Mouse (Mus musculus): ENCODE results near the gene Ubald2. TPM values are rescaled to one million over a fixed set of nuclear protein-coding genes. Genes with fewer than 3 reads are reported as not detected.
A peak's percentile ranks its signal among the peaks of the same experiment; 100 is the strongest.

Gene Ubald2
- polyA plus RNA-seq, 1 experiment from 2014 or later, result 47.6 TPM

GRCm38 (mm10) chr11:116428872-116429859 lies 4.7 kb upstream of the Ubald2 start:
- no peak overlapping the region for H3K9ac ChIP-seq (ENCODE audit: low read depth, low read length)
- H3K4me3 ChIP-seq (ENCODE audit: low read depth, low read length), result no peak overlapping the region
- H3K36me3 ChIP-seq (ENCODE audit: control insufficient read depth, insufficient read depth, low read length), result no peaks in the 10 kb centered on the region
- no peak overlapping the region for H3K4me2 ChIP-seq (ENCODE audit: low read depth, low read length)
- no peaks in the 10 kb centered on the region for H3K4me1 ChIP-seq (ENCODE audit: control insufficient read depth, insufficient read depth, low read length)
- DNase-seq (ENCODE audit: low spot score), result no peak
- ATAC-seq (ENCODE audit: low read depth), result no peak
- 46% methylated on average over 12 of the region's 13 CpGs for WGBS
- H3K27me3 ChIP-seq (replicated peaks; ENCODE audit: control insufficient read depth, insufficient read depth, low read length), result no peaks in the 10 kb centered on the region
- no peaks in the 10 kb centered on the region for H3K9me3 ChIP-seq (ENCODE audit: control insufficient read depth, low read length)
- H3K27ac ChIP-seq (replicated peaks; ENCODE audit: low read depth, low read length), result no peak overlapping the region

GRCm38 (mm10) chr11:116429862-116430613 lies 3.9 kb upstream of the Ubald2 start:
- H3K27me3 ChIP-seq (replicated peaks; ENCODE audit: control insufficient read depth, insufficient read depth, low read length), result no peaks in the 10 kb centered on the region
- ATAC-seq (ENCODE audit: low read depth) (no peak), DNase-seq (ENCODE audit: low spot score) (no peak)
- peaks cover under 1% of the 10 kb centered on the region for H3K4me1 ChIP-seq (ENCODE audit: control insufficient read depth, insufficient read depth, low read length)
- 79% methylated on average over 9 of the region's 9 CpGs for WGBS
- H3K27ac ChIP-seq (replicated peaks; ENCODE audit: low read depth, low read length), result no peak overlapping the region
- no peak overlapping the region for H3K4me2 ChIP-seq (ENCODE audit: low read depth, low read length)
- H3K9me3 ChIP-seq (ENCODE audit: control insufficient read depth, low read length), result no peaks in the 10 kb centered on the region
- H3K9ac ChIP-seq (ENCODE audit: low read depth, low read length), result no peak overlapping the region
- H3K4me3 ChIP-seq (ENCODE audit: low read depth, low read length), result no peak overlapping the region
- H3K36me3 ChIP-seq (ENCODE audit: control insufficient read depth, insufficient read depth, low read length), result no peaks in the 10 kb centered on the region

- no peak for DNase-seq (ENCODE audit: low spot score)
- H3K9me3 ChIP-seq (ENCODE audit: control insufficient read depth, low read length), result no peaks in the 10 kb centered on the region
- no peaks in the 10 kb centered on the region for H3K27me3 ChIP-seq (replicated peaks; ENCODE audit: control insufficient read depth, insufficient read depth, low read length)
- 42% methylated on average over 22 of the region's 22 CpGs for WGBS
- H3K9ac ChIP-seq (ENCODE audit: low read depth, low read length), result peak overlapping the region; percentile 15; the same call in 1 of the 2 replicates
- H3K4me2 ChIP-seq (ENCODE audit: low read depth, low read length), result peak overlapping the region; percentile 13; the same call in 1 of the 2 replicates
- H3K4me3 ChIP-seq (ENCODE audit: low read depth, low read length), result no peak overlapping the region
- no peak overlapping the region for H3K27ac ChIP-seq (replicated peaks; ENCODE audit: low read depth, low read length)
- ATAC-seq (ENCODE audit: low read depth), result no peak
- peaks cover 9% of the 10 kb centered on the region for H3K4me1 ChIP-seq (ENCODE audit: control insufficient read depth, insufficient read depth, low read length)
- H3K36me3 ChIP-seq (ENCODE audit: control insufficient read depth, insufficient read depth, low read length), result peaks cover 2% of the 10 kb centered on the region; the same call in 1 of the 2 replicates
These were observed 3.0 kb upstream of the Ubald2 start for GRCm38 (mm10) chr11:116430723-116431427.

GRCm38 (mm10) chr11:116431428-116432077 lies 2.3 kb upstream of the Ubald2 start:
- 46% methylated on average over 11 of the region's 11 CpGs for WGBS
- no peak for ATAC-seq (ENCODE audit: low read depth)
- DNase-seq (ENCODE audit: low spot score), result no peak
- Histone ChIP-seq H3K27me3 (replicated peaks; ENCODE audit: control insufficient read depth, insufficient read depth, low read length) (no peaks in the 10 kb centered on the region), H3K4me1 (ENCODE audit: control insufficient read depth, insufficient read depth, low read length) (peaks cover 16% of the 10 kb centered on the region), H3K4me2 (ENCODE audit: low read depth, low read length) (0 out of 2 replicates have a peak overlapping the region, but pooled peaks have one; percentile 13), H3K36me3 (ENCODE audit: control insufficient read depth, insufficient read depth, low read length) (peaks cover 9% of the 10 kb centered on the region; the same call in 1 of the 2 replicates), H3K4me3 (ENCODE audit: low read depth, low read length) (no peak overlapping the region), H3K27ac (replicated peaks; ENCODE audit: low read depth, low read length) (no peak overlapping the region), H3K9ac (ENCODE audit: low read depth, low read length) (0 out of 2 replicates have a peak overlapping the region, but pooled peaks have one; percentile 15), H3K9me3 (ENCODE audit: control insufficient read depth, low read length) (no peaks in the 10 kb centered on the region)

- H3K27ac ChIP-seq (replicated peaks; ENCODE audit: low read depth, low read length), result no peak overlapping the region
- H3K36me3 ChIP-seq (ENCODE audit: control insufficient read depth, insufficient read depth, low read length), result peaks cover 15% of the 10 kb centered on the region
- no peak for DNase-seq (ENCODE audit: low spot score)
- H3K4me2 ChIP-seq (ENCODE audit: low read depth, low read length), result no peak overlapping the region
- no peaks in the 10 kb centered on the region for H3K27me3 ChIP-seq (replicated peaks; ENCODE audit: control insufficient read depth, insufficient read depth, low read length)
- H3K9ac ChIP-seq (ENCODE audit: low read depth, low read length), result no peak overlapping the region
- no peaks in the 10 kb centered on the region for H3K9me3 ChIP-seq (ENCODE audit: control insufficient read depth, low read length)
- no peak overlapping the region for H3K4me3 ChIP-seq (ENCODE audit: low read depth, low read length)
- WGBS, result 50% methylated on average over 6 of the region's 6 CpGs
- no peak for ATAC-seq (ENCODE audit: low read depth)
- H3K4me1 ChIP-seq (ENCODE audit: control insufficient read depth, insufficient read depth, low read length), result peaks cover 16% of the 10 kb centered on the region
These were observed 1.8 kb upstream of the Ubald2 start for GRCm38 (mm10) chr11:116432127-116432526.

- ATAC-seq (ENCODE audit: low read depth) (no peak), DNase-seq (ENCODE audit: low spot score) (no peak)
- Histone ChIP-seq H3K27me3 (replicated peaks; ENCODE audit: control insufficient read depth, insufficient read depth, low read length) (no peaks in the 10 kb centered on the region), H3K4me3 (ENCODE audit: low read depth, low read length) (no peak overlapping the region; the same call in 1 of the 2 replicates), H3K27ac (replicated peaks; ENCODE audit: low read depth, low read length) (peak overlapping the region; percentile 83), H3K9me3 (ENCODE audit: control insufficient read depth, low read length) (no peaks in the 10 kb centered on the region), H3K9ac (ENCODE audit: low read depth, low read length) (0 out of 2 replicates have a peak overlapping the region, but pooled peaks have one; percentile 19), H3K4me2 (ENCODE audit: low read depth, low read length) (peak overlapping the region; percentile 51), H3K36me3 (ENCODE audit: control insufficient read depth, insufficient read depth, low read length) (peaks cover 20% of the 10 kb centered on the region), H3K4me1 (ENCODE audit: control insufficient read depth, insufficient read depth, low read length) (peaks cover 16% of the 10 kb centered on the region)
- 47% methylated on average over 8 of the region's 8 CpGs for WGBS
These were observed 1.1 kb upstream of the Ubald2 start for GRCm38 (mm10) chr11:116432593-116433355.

GRCm38 (mm10) chr11:116434287-116434966 lies 533 bp downstream of the Ubald2 start:
- Histone ChIP-seq H3K27me3 (replicated peaks; ENCODE audit: control insufficient read depth, insufficient read depth, low read length) (no peaks in the 10 kb centered on the region), H3K4me2 (ENCODE audit: low read depth, low read length) (peak overlapping the region; percentile 59), H3K9ac (ENCODE audit: low read depth, low read length) (peak overlapping the region; percentile 79), H3K36me3 (ENCODE audit: control insufficient read depth, insufficient read depth, low read length) (peaks cover 27% of the 10 kb centered on the region), H3K9me3 (ENCODE audit: control insufficient read depth, low read length) (no peaks in the 10 kb centered on the region), H3K27ac (replicated peaks; ENCODE audit: low read depth, low read length) (peak overlapping the region; percentile 90), H3K4me3 (ENCODE audit: low read depth, low read length) (peak overlapping the region; percentile 68), H3K4me1 (ENCODE audit: control insufficient read depth, insufficient read depth, low read length) (peaks cover 16% of the 10 kb centered on the region)
- ATAC-seq (ENCODE audit: low read depth) (peak; percentile 2; the same call in 1 of the 2 replicates), DNase-seq (ENCODE audit: low spot score) (peak; percentile 68)
- WGBS, result under 1% methylated on average over 27 of the region's 67 CpGs

All from embryonic facial prominence, embryonic 14.5 days (tissue).